Mouse (Mus musculus): ENCODE measurements around the gene 1700066M21Rik.

Gene 1700066M21Rik

GRCm38 (mm10) chr1:57394051-57394450 is 16.6 kb downstream of the 1700066M21Rik start:
- peak; percentile 27 to 78 for DNase-seq

DNA sequence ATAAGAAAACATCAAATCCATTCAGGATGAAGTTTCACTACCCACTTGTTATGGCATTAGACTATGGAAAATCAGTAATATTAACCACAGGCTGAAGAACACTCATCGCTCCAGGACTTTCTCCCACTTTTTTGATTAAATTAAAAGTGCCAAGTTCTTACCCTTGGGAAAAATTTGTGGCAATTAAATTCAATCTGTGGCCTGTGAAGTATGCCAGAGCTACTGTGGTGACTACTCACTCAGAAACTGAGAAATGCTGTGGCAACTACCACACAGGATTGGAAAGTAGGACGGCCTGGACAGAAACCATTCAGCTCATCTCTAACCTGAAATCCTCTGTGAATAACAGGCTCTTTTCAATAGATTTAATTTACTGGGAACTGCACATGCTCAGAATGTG is 22.9 kb downstream of the 1700066M21Rik start:
- DNase-seq, result no peak

GRCm38 (mm10) chr1:57400877-57401276 is 23.5 kb downstream of the 1700066M21Rik start:
- no peak for DNase-seq

DNA sequence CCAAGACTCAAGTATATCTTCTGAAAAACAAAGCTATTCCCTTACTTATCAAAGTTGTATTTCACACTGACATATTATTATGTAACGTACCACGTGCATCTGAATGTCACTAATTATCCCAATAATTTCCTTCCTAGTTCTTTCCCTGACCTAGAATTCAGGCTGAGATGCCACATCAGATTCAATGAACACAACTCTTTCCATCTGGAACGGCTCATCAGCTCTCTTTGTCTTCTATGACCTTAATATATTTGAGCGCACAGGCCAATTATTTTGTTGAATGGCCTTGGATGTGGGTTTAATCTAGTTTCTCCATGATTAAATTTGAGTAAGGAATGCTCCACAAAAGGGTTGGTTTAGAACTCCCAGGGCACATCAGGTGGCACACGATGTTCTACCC is 24.7 kb downstream of the 1700066M21Rik start:
- DNase-seq, result no peak

DNA sequence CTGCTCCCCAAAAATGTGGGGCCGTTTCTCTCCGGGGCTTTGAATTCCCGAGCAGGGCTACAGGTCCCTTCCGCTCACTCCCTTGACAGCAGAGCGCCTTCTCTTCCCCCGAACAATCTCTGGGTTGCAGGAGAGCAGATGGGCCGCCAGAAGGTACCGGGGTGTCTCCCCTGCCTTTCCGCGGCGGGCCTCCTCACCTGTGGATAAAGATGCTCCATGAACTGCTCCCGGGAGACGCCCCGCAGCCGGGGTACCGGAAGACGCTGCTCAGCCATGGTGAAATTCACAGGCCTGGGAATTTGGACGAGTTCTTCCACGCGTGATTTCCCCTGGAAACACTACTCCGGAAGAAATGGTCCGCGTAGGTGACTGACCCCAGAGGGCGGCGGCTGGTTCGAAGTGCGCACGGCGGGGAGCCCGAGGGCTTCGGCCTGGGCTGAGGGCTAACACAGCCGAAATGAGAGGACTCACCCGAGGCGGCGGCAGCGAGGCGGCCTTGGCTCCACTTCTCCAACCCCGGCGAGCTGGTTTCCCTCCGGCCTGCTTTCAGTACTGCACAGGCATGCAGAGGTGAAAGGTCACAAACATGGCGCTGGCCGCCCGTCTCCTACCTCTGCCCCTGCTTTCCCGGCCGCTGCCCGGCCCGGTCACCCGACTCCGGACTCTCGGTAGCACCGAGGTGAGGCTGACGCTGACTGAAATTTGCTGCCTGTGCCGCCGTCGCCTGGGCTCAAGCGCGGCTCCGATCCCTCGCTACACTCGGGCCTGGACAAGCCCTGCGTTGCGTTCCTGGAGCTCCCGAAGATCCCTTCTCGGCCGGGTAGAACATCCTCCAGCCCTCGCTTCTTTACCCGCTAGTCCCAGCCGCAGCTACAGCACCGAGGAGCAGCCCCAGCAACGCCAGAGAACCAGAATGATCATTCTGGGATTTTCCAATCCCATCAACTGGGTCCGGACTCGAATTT is 29.0 kb downstream of the 1700066M21Rik start, which contains the start of the genes Maip1 and Tyw5:
Maip1 (plus strand) TSS at position 142 of the 965 bp plus-strand sequence.
Tyw5 (minus strand) TSS at position 915 of the 965 bp plus-strand sequence.
- peak; percentile 77 to 87 for DNase-seq

DNA sequence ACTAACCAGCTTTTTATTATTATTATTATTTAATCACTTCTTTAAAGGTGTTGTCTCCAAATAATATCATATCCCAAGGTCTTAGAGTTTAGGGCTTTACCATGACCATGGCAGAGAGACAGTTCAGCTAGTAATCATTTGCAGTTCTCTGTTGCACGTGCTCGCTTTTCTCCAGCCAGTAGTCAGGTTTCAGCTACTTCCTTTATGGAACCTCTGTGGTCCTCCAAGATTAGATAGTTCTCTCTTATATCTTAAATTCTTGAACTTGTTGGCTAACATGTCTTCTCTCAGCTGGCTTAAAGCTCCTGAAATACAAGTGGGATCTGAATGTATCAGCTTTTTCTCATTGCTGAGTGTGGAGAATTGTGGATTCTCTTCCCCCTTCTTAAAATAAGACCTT is 31.6 kb downstream of the 1700066M21Rik start:
- DNase-seq, result no peak

DNA sequence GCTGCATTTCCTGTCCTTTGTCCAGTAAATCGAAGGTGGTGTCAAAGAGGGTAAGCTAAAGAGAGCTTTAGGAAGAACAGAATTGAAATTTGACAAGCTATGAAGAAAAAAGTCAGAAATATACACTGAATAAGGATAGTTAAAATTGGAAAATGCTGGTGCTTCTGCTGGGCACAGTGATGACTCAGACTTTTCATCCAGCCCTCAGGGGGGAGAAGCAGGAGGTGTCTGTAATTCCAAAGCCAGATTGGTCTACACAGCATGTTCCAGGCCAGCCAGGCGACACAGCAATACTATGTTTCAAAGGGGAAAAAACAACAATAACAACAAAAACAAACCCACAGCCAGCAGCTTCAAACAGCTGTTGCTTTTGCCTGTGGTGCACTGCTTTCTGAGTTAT is 36.0 kb downstream of the 1700066M21Rik start:
- DNase-seq, result no peak

DNA sequence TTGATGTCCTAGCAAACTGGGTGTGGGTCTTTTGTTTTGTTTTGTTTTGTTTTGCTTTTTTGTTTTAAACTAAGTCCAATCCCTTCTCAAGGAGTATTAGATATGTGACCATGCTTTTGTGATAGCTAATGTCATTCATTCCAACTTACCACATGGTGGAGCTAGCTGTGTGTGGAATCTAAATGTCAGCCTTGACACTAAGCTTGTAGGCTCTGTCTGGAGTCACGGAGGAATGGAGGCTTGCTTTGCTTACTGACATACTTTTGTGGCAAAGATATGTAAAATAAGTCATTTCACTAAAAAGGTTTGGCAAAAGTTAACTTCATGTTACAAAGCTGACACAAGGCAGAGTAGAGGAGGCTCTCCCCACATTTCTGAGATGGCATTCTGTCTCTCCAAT is 46.3 kb downstream of the 1700066M21Rik start:
- peak; percentile 18 to 30 for DNase-seq

DNA sequence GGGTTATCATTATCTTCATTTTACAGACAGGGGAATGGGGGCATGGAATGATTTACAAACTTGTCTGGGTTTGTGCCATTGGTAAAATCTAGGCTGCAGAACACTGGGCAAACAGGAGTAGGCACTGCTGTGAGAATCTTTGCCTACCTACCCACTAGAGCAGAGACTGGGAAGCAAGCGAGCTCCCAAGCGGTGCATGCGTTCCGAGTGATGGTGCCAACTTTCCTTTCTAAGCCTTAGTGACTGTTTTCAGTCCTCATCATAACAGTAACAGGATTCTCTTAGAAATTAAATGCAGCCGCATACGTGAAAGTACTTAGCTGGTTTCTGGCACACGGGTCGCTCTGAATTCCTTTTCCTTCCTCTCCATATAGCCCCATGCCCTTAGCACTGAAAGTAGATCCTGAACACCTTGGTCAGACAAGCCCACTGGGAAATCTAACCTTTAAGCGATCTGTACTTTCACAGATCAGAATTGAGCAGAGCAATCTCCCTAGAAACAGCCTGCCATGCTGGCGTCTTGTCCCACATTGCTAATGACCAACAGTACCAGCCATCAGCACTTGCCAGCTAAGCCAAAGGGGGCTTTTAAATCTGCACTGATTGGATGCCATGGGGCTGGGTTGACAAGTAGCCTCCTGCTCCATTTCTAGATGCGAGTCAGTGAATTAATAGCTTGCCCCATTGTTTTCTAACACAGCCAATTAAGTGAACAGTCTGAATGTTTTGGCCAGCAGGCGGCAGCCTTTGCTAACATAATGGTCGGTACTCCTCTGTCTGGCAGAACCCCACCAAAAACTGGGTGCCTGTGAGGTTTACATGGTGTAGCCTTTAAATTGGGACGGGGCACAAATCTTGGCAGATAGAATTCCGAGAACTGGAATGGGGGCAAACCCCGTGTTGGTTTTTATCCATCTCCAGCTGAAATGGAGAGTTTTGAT is 51.2 kb downstream of the 1700066M21Rik start:
- DNase-seq, result peak; percentile 86 to 96

- peak; percentile 26 to 29 for DNase-seq
Observed at GRCm38 (mm10) chr1:57429786-57430483, 52.5 kb downstream of the 1700066M21Rik start.

DNA sequence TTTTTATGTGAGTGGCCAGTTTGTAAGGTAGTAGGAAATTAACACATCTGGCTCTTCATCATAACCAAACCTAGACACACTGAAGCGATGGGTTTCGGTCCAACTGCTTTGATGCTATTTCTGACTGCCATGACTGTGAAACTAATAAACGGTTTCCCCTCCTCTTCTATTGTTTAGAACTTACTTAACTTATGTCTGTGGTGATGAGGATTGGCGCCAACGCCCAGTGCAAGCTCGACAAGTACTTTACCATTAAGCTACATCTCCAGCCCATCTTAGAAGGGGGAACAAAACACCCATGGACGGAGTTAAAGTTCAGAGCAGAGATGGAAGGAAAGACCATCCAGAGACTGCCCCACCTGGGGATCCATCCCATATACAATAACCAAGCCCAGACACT is 55.7 kb downstream of the 1700066M21Rik start:
- no peak for DNase-seq
